Mouse (Mus musculus) cerebellum, adult 11-12 months (tissue): Measurements from ENCODE around the gene Mettl15.
"Not testable (repeated sequence)": the region's sequence is repeated elsewhere in the genome, so short reads cannot be mapped to it uniquely, and the experiment has no call there.

Experiments used
- DNase-seq: peaks from one replicate; pipeline ENCODE4 v3.0.0; 2022

Mettl15 gene

GRCm38 (mm10) chr2:109280600-109281340, at the start of gene Mettl15, which contains the start of gene Kif18a:
Mettl15 (minus strand) TSS chr2:109280748.
Kif18a (plus strand) TSS chr2:109280738.
- DNase-seq: peak; percentile 96

GRCm38 (mm10) chr2:109311369-109311768, 30.8 kb upstream of the Mettl15 start:
- DNase-seq: no peak

GRCm38 (mm10) chr2:109303638-109304037, 23.1 kb upstream of the Mettl15 start:
- DNase-seq: no peak

- DNase-seq: peak; percentile 62
Observed at GRCm38 (mm10) chr2:109302234-109302633, 21.7 kb upstream of the Mettl15 start.

GRCm38 (mm10) chr2:109298160-109298559, 17.6 kb upstream of the Mettl15 start:
- DNase-seq: no peak

GRCm38 (mm10) chr2:109296264-109296663, 15.7 kb upstream of the Mettl15 start:
- DNase-seq: no peak

- DNase-seq: no peak
Observed at GRCm38 (mm10) chr2:109289327-109289726, 8.8 kb upstream of the Mettl15 start.

GRCm38 (mm10) chr2:109284121-109284520, 3.6 kb upstream of the Mettl15 start:
- DNase-seq: no peak

GRCm38 (mm10) chr2:109281341-109281690, 768 bp upstream of the Mettl15 start:
- no peak for DNase-seq

- DNase-seq: no peak
Observed at GRCm38 (mm10) chr2:109280272-109280599, 312 bp downstream of the Mettl15 start.

GRCm38 (mm10) chr2:109278036-109278435, 2.5 kb downstream of the Mettl15 start:
- peak; percentile 36 for DNase-seq

GRCm38 (mm10) chr2:109277593-109277992, 3.0 kb downstream of the Mettl15 start:
- DNase-seq: peak; percentile 26

GRCm38 (mm10) chr2:109273098-109273497, 7.5 kb downstream of the Mettl15 start:
- DNase-seq: no peak

GRCm38 (mm10) chr2:109262779-109263178, 17.8 kb downstream of the Mettl15 start:
- DNase-seq: no peak

GRCm38 (mm10) chr2:109241947-109242346, 38.6 kb downstream of the Mettl15 start:
- DNase-seq: no peak

GRCm38 (mm10) chr2:109235741-109236140, 44.8 kb downstream of the Mettl15 start:
- DNase-seq: no peak

- no peak for DNase-seq
Observed at GRCm38 (mm10) chr2:109233876-109234275, 46.7 kb downstream of the Mettl15 start.

- no peak for DNase-seq
Observed at GRCm38 (mm10) chr2:109230443-109230842, 50.1 kb downstream of the Mettl15 start.

GRCm38 (mm10) chr2:109227196-109227595, 53.4 kb downstream of the Mettl15 start:
- no peak for DNase-seq

GRCm38 (mm10) chr2:109221470-109221869, 59.1 kb downstream of the Mettl15 start:
- DNase-seq: no peak

GRCm38 (mm10) chr2:109216678-109217077, 63.9 kb downstream of the Mettl15 start:
- not testable (repeated sequence) for DNase-seq

GRCm38 (mm10) chr2:109210641-109211040, 69.9 kb downstream of the Mettl15 start:
- DNase-seq: not testable (repeated sequence)

- DNase-seq: no peak
Observed at GRCm38 (mm10) chr2:109208032-109208431, 72.5 kb downstream of the Mettl15 start.

GRCm38 (mm10) chr2:109182993-109183392, 97.6 kb downstream of the Mettl15 start:
- DNase-seq: no peak

- DNase-seq: no peak
Observed at GRCm38 (mm10) chr2:109158509-109158908, 122.0 kb downstream of the Mettl15 start.
